Mouse (Mus musculus) cerebellum, postnatal 10 days (tissue): ENCODE measurements around the gene Rnf215.
"Not testable (repeated sequence)": the region's sequence is repeated elsewhere in the genome, so short reads cannot be mapped to it uniquely, and the experiment has no call there.

Source experiments
- DNase-seq, 2 experiments: peaks; one replicate each; pipeline ENCODE4 v3.0.0; 2021; ENCODE audit warnings: mixed read lengths in 2 of 2

Gene Rnf215

GRCm38 (mm10) chr11:4134986-4135935, at the start of gene Rnf215:
Rnf215 (plus strand) TSS chr11:4135202.
- DNase-seq = peak; percentile 97 to 98

DNA sequence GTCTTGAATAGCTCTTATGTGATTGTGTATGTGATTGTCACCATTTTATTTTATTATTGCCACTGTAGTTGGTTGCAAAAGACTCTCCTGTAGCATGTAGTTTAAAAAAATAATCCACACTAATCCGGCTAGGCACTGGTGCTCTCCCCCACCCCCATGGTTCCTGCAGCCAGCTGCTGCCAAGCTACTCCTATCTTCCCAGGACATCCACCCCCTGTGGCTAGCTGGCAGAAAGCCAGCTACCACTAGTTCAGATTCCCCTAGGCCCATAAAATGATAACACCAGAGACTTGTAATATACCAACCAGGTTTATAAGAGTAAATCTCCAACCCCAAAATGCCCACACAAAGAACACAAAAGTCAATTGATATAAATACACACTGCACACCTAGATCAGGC, 48.8 kb upstream of the Rnf215 start:
- DNase-seq = peak; percentile 41 to 44

GRCm38 (mm10) chr11:4087267-4087666, 47.7 kb upstream of the Rnf215 start:
- DNase-seq = no peak

DNA sequence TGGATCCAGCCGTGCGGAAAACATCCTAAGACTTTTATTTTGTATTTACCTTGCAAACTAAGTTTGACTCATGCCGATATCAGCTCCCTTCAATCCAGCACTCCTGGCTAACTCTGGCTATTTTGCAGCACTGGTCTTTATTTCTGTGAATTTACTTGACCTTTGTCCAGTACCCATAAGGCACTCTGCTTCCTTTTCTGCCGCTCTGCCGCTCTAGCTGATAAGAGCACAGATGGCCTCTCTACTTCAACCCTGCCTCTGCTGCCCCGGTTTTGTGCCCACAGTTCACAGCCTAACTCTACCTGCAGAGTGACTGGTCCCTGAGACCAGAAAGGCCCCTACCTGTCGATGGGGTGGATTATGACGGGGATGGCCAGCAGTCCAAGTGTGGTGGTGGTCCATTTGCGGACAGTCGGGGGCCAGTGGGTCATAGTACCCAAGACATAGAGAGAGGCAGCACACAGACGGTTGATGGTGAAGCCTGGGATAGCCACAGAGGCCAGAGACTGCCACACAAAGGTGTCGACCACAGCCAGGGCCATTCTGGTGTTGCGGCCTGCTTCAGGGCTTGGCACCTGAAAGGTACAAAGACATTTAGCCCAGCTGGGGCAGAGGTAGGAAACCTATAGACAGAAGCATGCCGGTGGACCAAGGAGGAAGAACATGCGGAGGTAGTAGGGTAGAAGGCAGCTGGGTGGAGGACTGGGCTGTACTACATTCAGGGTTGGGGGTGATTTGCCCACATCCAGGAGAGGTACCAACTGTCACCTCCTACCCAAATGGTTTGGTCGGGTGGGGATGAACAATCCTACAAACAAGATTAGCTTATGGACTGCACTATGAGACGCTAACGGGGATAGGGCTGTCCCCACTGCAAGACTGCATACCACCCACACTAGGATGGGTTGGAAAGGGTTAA, 41.3 kb upstream of the Rnf215 start:
- DNase-seq = no peak

DNA sequence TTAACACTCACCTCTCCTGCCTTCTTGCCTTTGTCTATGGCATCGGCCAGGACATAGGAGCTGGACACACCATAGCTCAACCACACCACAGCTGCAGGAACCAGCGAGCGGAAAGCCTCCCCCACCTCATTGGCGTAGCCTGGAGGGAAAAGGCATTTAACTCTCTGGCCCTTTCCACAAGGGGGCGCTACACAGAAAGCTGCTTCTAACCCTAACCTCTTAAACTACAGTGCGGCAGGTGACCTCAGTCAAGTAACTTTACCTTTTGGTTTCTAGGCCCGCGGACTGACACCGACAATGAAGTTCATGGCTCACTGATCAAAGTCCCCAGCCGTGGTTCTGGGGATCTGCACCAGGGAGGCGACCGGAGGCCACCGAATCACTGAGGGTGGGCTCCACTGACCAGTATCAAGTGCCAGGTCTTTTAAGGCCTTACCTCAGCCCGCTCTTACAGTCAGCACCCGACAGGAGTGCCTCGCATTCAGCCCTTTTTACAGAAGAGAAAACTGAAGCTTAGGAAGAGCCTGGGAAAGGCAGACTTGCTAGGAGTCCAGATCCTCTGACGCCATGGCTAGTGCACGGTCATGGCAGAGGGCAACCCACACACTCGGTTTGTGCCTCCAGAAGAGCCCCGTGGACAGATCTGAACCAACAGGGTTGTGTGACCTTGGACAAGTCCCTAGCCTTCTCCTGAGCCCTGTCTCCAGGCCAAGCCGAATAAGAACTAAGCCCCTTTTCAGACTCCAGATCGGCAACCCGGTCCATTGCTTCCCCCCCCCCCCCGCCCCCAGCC, 40.4 kb upstream of the Rnf215 start:
- DNase-seq = peak; percentile 76 to 83

DNA sequence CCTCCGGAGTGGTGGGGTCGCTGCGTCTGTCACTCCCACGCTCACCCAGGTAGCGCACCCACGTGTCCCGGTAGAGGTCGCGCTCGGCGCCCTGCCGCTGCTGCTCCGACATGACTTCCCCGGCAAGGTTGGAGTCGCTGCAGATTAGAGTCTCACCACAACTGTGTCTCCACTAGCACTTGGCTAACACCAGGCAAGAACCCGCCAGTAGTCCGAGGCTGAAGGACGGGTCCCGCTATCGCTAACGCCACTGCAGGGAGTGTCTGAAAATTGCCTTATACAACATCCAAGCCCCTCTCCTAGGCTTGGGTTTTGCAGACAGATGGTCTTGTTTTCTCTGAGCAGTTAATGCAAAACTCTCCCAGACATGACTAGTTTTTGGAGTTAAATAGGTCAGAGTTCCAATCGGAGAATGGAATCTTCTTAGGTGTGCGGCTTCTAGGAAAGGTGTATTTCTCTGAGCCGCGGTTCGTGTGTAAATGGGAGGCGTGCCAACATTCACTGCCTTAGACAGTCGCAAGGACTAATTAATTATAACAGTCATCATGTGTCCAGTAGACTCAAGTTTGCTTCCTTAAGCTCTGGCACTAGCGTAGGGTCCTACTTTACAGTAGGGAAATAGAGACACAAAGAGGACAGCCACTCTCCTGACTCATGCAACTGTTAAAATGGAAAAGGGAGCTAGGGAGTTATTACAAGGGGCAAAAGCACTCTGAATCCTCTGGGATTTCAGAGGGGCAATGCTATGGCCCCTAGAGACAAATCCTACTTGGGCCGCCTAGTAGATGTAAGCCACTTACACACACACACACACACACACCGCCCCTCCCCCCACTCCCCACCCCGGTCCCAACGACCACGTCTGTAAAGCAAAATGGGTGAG, 39.6 kb upstream of the Rnf215 start, which contains the start of gene Mtfp1:
Gene Mtfp1 (minus strand): TSS at position 275 of the 883 bp plus-strand sequence.
- peak; percentile 74 to 77 for DNase-seq

- DNase-seq = peak; percentile 98 to 99
Observed at GRCm38 (mm10) chr11:4096054-4096984, 38.7 kb upstream of the Rnf215 start.

- DNase-seq = peak in 1 of 2 experiments; percentile 43
Observed at GRCm38 (mm10) chr11:4097091-4097621, 37.8 kb upstream of the Rnf215 start.

GRCm38 (mm10) chr11:4098120-4098519, 36.9 kb upstream of the Rnf215 start:
- DNase-seq = peak in 1 of 2 experiments; percentile 30

DNA sequence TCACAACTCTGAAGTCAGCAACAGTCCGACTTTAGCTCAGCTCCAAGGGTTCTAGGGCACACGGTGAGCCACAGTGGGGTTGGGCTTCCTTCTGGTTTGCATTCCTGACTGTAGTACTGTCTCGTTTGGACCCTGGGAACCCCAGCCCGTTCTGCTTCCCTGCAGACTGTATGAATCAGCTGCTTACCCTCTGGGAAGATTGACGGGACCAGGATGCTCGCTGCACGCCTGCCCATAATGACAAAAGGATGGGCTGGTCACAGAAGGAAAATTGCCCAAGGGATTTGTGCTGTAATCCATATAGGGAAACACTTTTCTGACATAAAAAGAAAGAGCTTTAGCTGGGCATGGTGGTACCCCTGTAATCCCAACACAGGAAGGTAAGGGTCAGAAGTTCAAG, 36.2 kb upstream of the Rnf215 start:
- DNase-seq = no peak

DNA sequence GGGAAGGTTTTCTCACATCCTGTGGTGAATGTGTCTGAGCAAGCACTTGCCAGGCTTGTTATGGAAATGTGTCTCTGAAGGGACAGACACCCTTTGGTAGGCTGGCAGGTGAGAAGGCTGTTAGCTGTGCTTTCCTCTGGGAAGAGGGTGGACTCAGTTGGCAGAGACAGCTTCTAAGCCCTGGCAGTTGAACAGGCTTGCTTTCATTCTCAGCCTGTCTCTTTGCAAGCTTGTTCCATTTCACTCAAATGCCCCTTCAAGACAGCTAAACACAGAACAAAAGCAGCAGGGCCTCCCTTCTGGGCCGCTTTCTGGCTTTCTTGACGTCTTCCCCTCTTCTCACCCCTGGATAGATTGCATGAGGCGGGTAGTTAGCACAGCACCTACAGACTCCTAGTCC, 35.6 kb upstream of the Rnf215 start:
- DNase-seq = no peak

- DNase-seq = no peak
Observed at GRCm38 (mm10) chr11:4101851-4102250, 33.2 kb upstream of the Rnf215 start.

GRCm38 (mm10) chr11:4103522-4103921, 31.5 kb upstream of the Rnf215 start:
- no peak for DNase-seq

- DNase-seq = no peak
Observed at GRCm38 (mm10) chr11:4104989-4105388, 30.0 kb upstream of the Rnf215 start.

DNA sequence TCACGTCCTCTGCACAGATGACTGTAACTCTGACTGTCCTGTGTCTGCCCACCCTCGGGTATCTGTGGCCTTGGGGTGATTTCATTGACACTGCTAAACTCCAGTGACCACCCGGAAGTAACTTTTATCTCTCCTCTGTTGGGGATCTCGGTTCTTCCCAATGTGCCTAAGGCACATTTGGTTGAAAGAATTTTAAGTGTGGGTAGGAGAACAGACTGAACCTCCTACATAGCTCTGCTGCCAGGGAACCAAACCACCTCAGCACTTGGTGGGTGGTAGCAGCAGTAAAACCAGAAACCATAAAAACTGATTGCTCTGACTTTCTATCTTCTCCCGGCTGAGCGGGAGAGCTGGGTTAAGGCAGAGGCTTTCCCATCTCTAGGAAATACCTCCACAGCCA, 29.6 kb upstream of the Rnf215 start:
- DNase-seq = no peak

GRCm38 (mm10) chr11:4107901-4108300, 27.1 kb upstream of the Rnf215 start:
- DNase-seq = not testable (repeated sequence)

- no peak for DNase-seq
Observed at GRCm38 (mm10) chr11:4108691-4109090, 26.3 kb upstream of the Rnf215 start.

GRCm38 (mm10) chr11:4112033-4112432, 23.0 kb upstream of the Rnf215 start:
- no peak for DNase-seq

DNA sequence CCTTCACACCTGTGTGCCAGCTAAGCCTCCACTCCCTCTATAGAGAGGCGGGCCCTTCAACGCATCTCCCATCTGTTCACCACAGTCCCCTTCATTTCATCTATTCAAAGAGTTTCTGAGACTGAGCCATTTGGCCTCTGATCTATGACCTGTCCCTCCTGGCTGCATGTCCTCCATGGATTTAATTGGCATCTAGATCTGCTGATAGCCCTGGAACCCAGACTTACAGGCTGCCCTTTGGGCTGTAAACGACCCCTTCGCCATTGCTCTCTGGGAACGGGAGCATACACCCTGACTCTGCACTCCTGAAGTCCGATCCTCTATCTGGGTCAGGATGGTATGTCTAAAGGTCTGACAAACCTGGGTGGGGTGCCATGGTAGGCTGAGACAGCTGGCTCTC, 22.1 kb upstream of the Rnf215 start:
- no peak for DNase-seq

GRCm38 (mm10) chr11:4113496-4113895, 21.5 kb upstream of the Rnf215 start:
- peak in 1 of 2 experiments; percentile 28 for DNase-seq
